Mouse (Mus musculus): Measurements from ENCODE around the gene Mapk8. TPM values are rescaled to one million over a fixed set of nuclear protein-coding genes. Genes with fewer than 3 reads are reported as not detected.

Gene Mapk8
- polyA plus RNA-seq (2012; rRNA removed): 87.3 and 102 TPM in 2 replicates

DNA sequence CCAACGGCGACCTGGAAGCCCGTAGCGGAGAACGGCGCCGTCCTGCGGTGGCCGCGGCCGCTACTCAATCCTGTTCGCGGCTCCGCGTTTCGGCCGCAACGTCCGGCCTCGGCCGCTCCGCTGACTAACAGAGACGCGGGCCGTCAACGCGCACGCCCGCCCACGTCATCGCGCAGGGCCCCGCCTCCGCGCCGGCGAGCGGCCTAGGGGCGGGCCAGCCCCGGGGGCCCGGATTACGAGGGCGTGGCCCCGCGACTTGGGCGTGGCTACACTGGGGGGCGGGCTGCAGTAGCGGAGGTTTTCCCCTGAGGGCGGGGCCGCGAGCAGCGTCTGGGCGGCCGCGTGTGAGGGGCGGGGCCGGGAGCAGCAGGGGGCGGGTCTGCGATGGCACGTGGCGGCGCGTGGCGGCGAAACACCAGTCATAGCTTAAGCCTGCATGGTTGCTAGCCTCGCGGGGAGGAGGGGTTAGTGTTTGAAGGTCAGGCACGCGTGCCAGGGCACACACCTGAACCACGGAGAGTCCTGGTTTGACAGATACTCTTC is at the start of gene Mapk8:
Mapk8 (minus strand) TSS at position 132 of the 543 bp plus-strand sequence.

DNA sequence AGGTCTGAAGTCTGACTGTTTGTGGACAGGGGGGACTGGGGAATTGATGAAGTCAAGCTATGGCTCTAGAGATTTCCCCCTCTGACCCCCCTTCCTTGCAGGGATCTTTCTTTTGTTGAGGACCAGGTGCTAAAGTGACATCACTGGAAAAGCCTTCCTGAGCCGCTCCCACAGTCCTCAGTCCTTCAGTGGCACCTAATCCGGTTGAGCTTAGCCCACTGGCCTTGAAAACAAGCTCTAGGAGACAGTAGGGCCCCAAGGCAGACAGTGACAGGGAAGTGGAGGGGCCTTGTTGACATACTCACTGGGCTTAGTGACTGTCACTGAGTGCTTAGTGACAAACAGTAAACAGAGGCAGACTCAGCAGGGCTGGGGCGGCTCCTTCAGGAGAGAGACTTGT is 24.4 kb upstream of the Mapk8 start, which contains the start of gene Frmpd2:
Frmpd2 (plus strand) TSS at position 366 of the 400 bp plus-strand sequence.

Other genes starting within 250 kb of the Mapk8 start
- 1.6 and 2.6 TPM in 2 replicates for gene Arhgap22, start 233.1 kb downstream of the Mapk8 start, polyA plus RNA-seq (2012; rRNA removed)
- gene Frmpd2, start 24.5 kb upstream of the Mapk8 start, polyA plus RNA-seq (2012; rRNA removed): 0.03 and 0.09 TPM in 2 replicates
- gene Ptpn20, start 142.0 kb upstream of the Mapk8 start, polyA plus RNA-seq (2012; rRNA removed): 0.07 and 0.21 TPM in 2 replicates

All from central nervous system, embryonic 14 days (tissue).